Mouse (Mus musculus): ENCODE results near the gene Cmpk1.

The Cmpk1 gene

GRCm38 (mm10) chr4:114945021-114945420 is 42.0 kb downstream of the Cmpk1 start:
- no peak for DNase-seq (ENCODE audit: low spot score)

- no peak for DNase-seq (ENCODE audit: low spot score)
Measured at GRCm38 (mm10) chr4:114942583-114942982, 44.5 kb downstream of the Cmpk1 start.

GRCm38 (mm10) chr4:114942112-114942511 is 44.9 kb downstream of the Cmpk1 start:
- DNase-seq (ENCODE audit: low spot score): no peak

- DNase-seq (ENCODE audit: low spot score): no peak
Measured at GRCm38 (mm10) chr4:114941311-114941710, 45.7 kb downstream of the Cmpk1 start.

- no peak for DNase-seq (ENCODE audit: low spot score)
Measured at GRCm38 (mm10) chr4:114938248-114938647, 48.8 kb downstream of the Cmpk1 start.

GRCm38 (mm10) chr4:114937459-114938047 is 49.5 kb downstream of the Cmpk1 start:
- no peak for DNase-seq (ENCODE audit: low spot score)

GRCm38 (mm10) chr4:114934188-114934587 is 52.9 kb downstream of the Cmpk1 start:
- DNase-seq (ENCODE audit: low spot score): no peak

- DNase-seq (ENCODE audit: low spot score): no peak
Measured at GRCm38 (mm10) chr4:114932747-114933146, 54.3 kb downstream of the Cmpk1 start.

GRCm38 (mm10) chr4:114929155-114929554 is 57.9 kb downstream of the Cmpk1 start:
- no peak for DNase-seq (ENCODE audit: low spot score)

- no peak for DNase-seq (ENCODE audit: low spot score)
Measured at GRCm38 (mm10) chr4:114925917-114926312, 61.1 kb downstream of the Cmpk1 start, which contains the start of gene Foxe3. TSS of gene Foxe3 (minus strand) at chr4:114926013.

GRCm38 (mm10) chr4:114924971-114925916 is 61.8 kb downstream of the Cmpk1 start:
- no peak for DNase-seq (ENCODE audit: low spot score)

GRCm38 (mm10) chr4:114917091-114917490 is 70.0 kb downstream of the Cmpk1 start:
- DNase-seq (ENCODE audit: low spot score): peak; percentile 74

GRCm38 (mm10) chr4:114916056-114916455 is 71.0 kb downstream of the Cmpk1 start:
- DNase-seq (ENCODE audit: low spot score): no peak

- DNase-seq (ENCODE audit: low spot score): peak; percentile 85
Measured at GRCm38 (mm10) chr4:114913594-114913962, 73.5 kb downstream of the Cmpk1 start.

- DNase-seq (ENCODE audit: low spot score): no peak
Measured at GRCm38 (mm10) chr4:114912705-114913593, 74.1 kb downstream of the Cmpk1 start.

GRCm38 (mm10) chr4:114909602-114910484 is 77.2 kb downstream of the Cmpk1 start:
- peak; percentile 71 for DNase-seq (ENCODE audit: low spot score)
